24 mouse cellular contexts compared by ENCODE assay signal in genomic region chr11:8251360-8251759, GRCm38 (mm10).
DNase-seq lines count a peak whose midpoint lies in the region; ATAC-seq and TF ChIP-seq lines count a peak whose summit lies in the region.
"Had no signal": no experiment of that assay in that cellular context is flagged by ENCODE, and none has a peak within 500 bp of the region (broad histone marks: within the 10 kb centered on the region; RNA-seq: fewer than 3 reads in every experiment).

No protein-coding gene starts in this region.

- no peaks in the 10 kb centered on the region for H3K79me2 ChIP-seq in CH12.LX (replicated peaks; ENCODE audit: control insufficient read depth, extremely low read depth, insufficient read depth, poor library complexity, severe bottlenecking)

- no peak overlapping the region for H3K4me3 ChIP-seq in gastrocnemius, adult 2 months
- H3K4me3 ChIP-seq in CH12.LX (replicated peaks in 1 of 3; ENCODE audit: low read depth in 2 of 3, low read length in 2 of 3, poor library complexity in 1 of 3), result no peak overlapping the region
- H3K4me3 ChIP-seq in lung, postnatal 0 days (ENCODE audit: low read depth, low read length), result no peak overlapping the region
- H3K4me3 ChIP-seq in midbrain, embryonic 10.5 days, result no peak overlapping the region
- H3K4me3 ChIP-seq: embryonic facial prominence, embryonic 15.5 days; erythroblast, embryonic 14.5 days; forebrain, embryonic 10.5 days; heart, embryonic 10.5 days; heart, embryonic 15.5 days; hindbrain, embryonic 13.5 days had no signal

- H3K27ac ChIP-seq in gastrocnemius, adult 2 months, result no peak overlapping the region
- no peak overlapping the region for H3K27ac ChIP-seq in CH12.LX (ENCODE audit: insufficient read depth, low read depth)
- H3K27ac ChIP-seq in lung, postnatal 0 days (ENCODE audit: low read length), result 0 out of 2 replicates have a peak overlapping the region, but pooled peaks have one; percentile 38
- no peak overlapping the region for H3K27ac ChIP-seq in midbrain, embryonic 10.5 days (replicated peaks)
- H3K27ac ChIP-seq: forebrain, embryonic 10.5 days; heart, embryonic 10.5 days; heart, embryonic 15.5 days; hindbrain, embryonic 13.5 days; hindbrain, postnatal 0 days had no signal

- no peak overlapping the region for H3K9ac ChIP-seq in CH12.LX (ENCODE audit: insufficient read depth, low read depth)
- no peak overlapping the region for H3K9ac ChIP-seq in lung, postnatal 0 days (replicated peaks; ENCODE audit: low read depth)
- H3K9ac ChIP-seq: embryonic facial prominence, embryonic 15.5 days; heart, embryonic 15.5 days; hindbrain, embryonic 13.5 days had no signal

- peak; percentile 44 for DNase-seq in gastrocnemius, adult 2 months
- DNase-seq in gastrocnemius, postnatal 10 days, result no peak
- no peak for DNase-seq in CH12.LX (ENCODE audit: extremely low read depth)
- DNase-seq in lung, postnatal 0 days (ENCODE audit: low spot score), result peak; percentile 84
- DNase-seq in lung, postnatal 36 days, result peak; percentile 49
- no peak for DNase-seq in midbrain, embryonic 10.5 days (ENCODE audit: low spot score)
- no peak for DNase-seq in embryo, embryonic 9.5 days (ENCODE audit: extremely low spot score)
- no peak for DNase-seq in left cerebral cortex, postnatal 14 days (ENCODE audit: low spot score in 2 of 2)
- DNase-seq: adrenal gland, postnatal 25 days; B cell, adult 2 months; cerebellum, adult 2 months; cerebellum, postnatal 10 days; heart, postnatal 14 days had no signal

- peak; percentile 89 for ATAC-seq in lung, postnatal 0 days
- ATAC-seq: activated CD4-positive, CD25-positive, alpha-beta regulatory T cell, adult 4 months; CD4-positive, CD25-positive, alpha-beta regulatory T cell, adult 4 months; forebrain, embryonic 14.5 days; hindbrain, postnatal 0 days; Patski had no signal

- dilution Hi-C loops in CH12.LX (cut with MboI; ENCODE audit: extremely low pct_ligation_motif_present, extremely low pct_unique_long_range_greater_than_20kb, low sequenced_read_pairs), result no loop called here

- TF ChIP-seq POLR2A in CH12.LX (IDR thresholded peaks at IDR 0.05; ENCODE audit: low read depth, low read length), result no peak

- H3K27me3 ChIP-seq in CH12.LX (replicated peaks), result peaks cover 55% of the 10 kb centered on the region
- H3K27me3 ChIP-seq in lung, postnatal 0 days (replicated peaks; ENCODE audit: insufficient read depth, low read length), result no peaks in the 10 kb centered on the region
- H3K27me3 ChIP-seq in midbrain, embryonic 10.5 days (ENCODE audit: low read depth, poor library complexity, severe bottlenecking), result no peaks in the 10 kb centered on the region
- H3K27me3 ChIP-seq: embryonic facial prominence, embryonic 15.5 days; heart, embryonic 15.5 days; hindbrain, embryonic 13.5 days; Patski had no signal

- intact Hi-C loops in gastrocnemius, adult 2 months (cut with DNase I), result no loop called here
- intact Hi-C loops in left cerebral cortex, postnatal 14 days (cut with DNase I), result no loop called here

- 29% methylated on average over 2 of the region's 2 CpGs for WGBS in lung, postnatal 0 days
- 73% methylated on average over 2 of the region's 2 CpGs for WGBS in midbrain, embryonic 10.5 days

- no peak overlapping the region for H3K4me2 ChIP-seq in CH12.LX (ENCODE audit: insufficient read depth, low read depth, poor library complexity, severe bottlenecking)
- H3K4me2 ChIP-seq in lung, postnatal 0 days (replicated peaks; ENCODE audit: low read depth, low read length), result no peak overlapping the region
- H3K4me2 ChIP-seq: embryonic facial prominence, embryonic 15.5 days; heart, embryonic 15.5 days; hindbrain, embryonic 13.5 days had no signal

- TF ChIP-seq RAD21 in CH12.LX (IDR thresholded peaks at IDR 0.05; ENCODE audit: low read depth, low read length), result no peak

- no peaks in the 10 kb centered on the region for H3K9me3 ChIP-seq in CH12.LX (replicated peaks; ENCODE audit: low read length)
- H3K9me3 ChIP-seq in lung, postnatal 0 days (ENCODE audit: low read length), result no peaks in the 10 kb centered on the region
- H3K9me3 ChIP-seq in midbrain, embryonic 10.5 days (replicated peaks), result no peaks in the 10 kb centered on the region
- H3K9me3 ChIP-seq: embryonic facial prominence, embryonic 15.5 days; forebrain, embryonic 10.5 days; heart, embryonic 10.5 days; heart, embryonic 15.5 days; hindbrain, embryonic 13.5 days had no signal

- in situ Hi-C loops in CH12.LX (cut with MboI; ENCODE audit: low pct_ligation_motif_present, low pct_unique_long_range_greater_than_20kb, low sequenced_read_pairs), result no loop called here

- TF ChIP-seq EP300 in CH12.LX (IDR thresholded peaks at IDR 0.05; ENCODE audit: low read length), result no peak
- TF ChIP-seq EP300 in lung, postnatal 0 days (IDR thresholded peaks at IDR 0.05), result no peak; the same call in none of the 2 replicates

- H3K4me1 ChIP-seq in CH12.LX (ENCODE audit: control insufficient read depth in 1 of 2, insufficient read depth in 2 of 2), result no peaks in the 10 kb centered on the region
- no peaks in the 10 kb centered on the region for H3K4me1 ChIP-seq in lung, postnatal 0 days (ENCODE audit: insufficient read depth, low read depth, low read length)
- H3K4me1 ChIP-seq in midbrain, embryonic 10.5 days, result no peaks in the 10 kb centered on the region
- H3K4me1 ChIP-seq: forebrain, embryonic 10.5 days; heart, embryonic 10.5 days; heart, embryonic 15.5 days; hindbrain, embryonic 13.5 days had no signal

- no peak for TF ChIP-seq CTCF in gastrocnemius, adult 2 months (IDR thresholded peaks at IDR 0.05)
- TF ChIP-seq CTCF in CH12.LX (conservative IDR thresholded peaks at IDR 0.05 in 1 of 2, IDR thresholded peaks at IDR 0.05 in 1 of 2; ENCODE audit: low read depth in 2 of 2, low read length in 2 of 2), result no peak
- no peak for TF ChIP-seq CTCF in lung, postnatal 0 days (IDR thresholded peaks at IDR 0.05)

- H3K36me3 ChIP-seq in CH12.LX (replicated peaks in 1 of 2; ENCODE audit: control insufficient read depth in 1 of 2, insufficient read depth in 1 of 2, low read length in 1 of 2), result no peaks in the 10 kb centered on the region
- H3K36me3 ChIP-seq in lung, postnatal 0 days (ENCODE audit: insufficient read depth, low read length), result no peaks in the 10 kb centered on the region
- H3K36me3 ChIP-seq in midbrain, embryonic 10.5 days, result no peaks in the 10 kb centered on the region
- H3K36me3 ChIP-seq: embryonic facial prominence, embryonic 15.5 days; forebrain, embryonic 10.5 days; heart, embryonic 10.5 days; heart, embryonic 15.5 days; hindbrain, embryonic 13.5 days had no signal

TF ChIP-seq in CH12.LX, 34 proteins besides CTCF, POLR2A, EP300 and RAD21:
- no peak for TF ChIP-seq JUND (conservative IDR thresholded peaks at IDR 0.05; ENCODE audit: low read depth, low read length)
- 0 out of 2 replicates have a peak, but pooled peaks have one; percentile 19 for TF ChIP-seq TBP (conservative IDR thresholded peaks at IDR 0.05; ENCODE audit: low read depth, low read length)
TF ChIP-seq in CH12.LX: peak in this region for 1.

Comparison
In these comparisons a context has a peak if more than half of its experiments do, and no peak if none do; other contexts are left out.
1. DNase-seq: peak in gastrocnemius, adult 2 months (single experiment), lung, postnatal 0 days (single experiment) and lung, postnatal 36 days (single experiment); none in gastrocnemius, postnatal 10 days (single experiment), CH12.LX (single experiment), midbrain, embryonic 10.5 days (single experiment), embryo, embryonic 9.5 days (single experiment) and left cerebral cortex, postnatal 14 days (0 of 2).